Mouse (Mus musculus) cortical plate, adult 2 months (tissue): ENCODE measurements at regions not wholly inside any gene's neighbourhood (a gene's known extent, or its start where the extent isn't known, plus 50 kb on each side); places are given as distances from the start of the nearest gene placed in this dataset.

Experiments used
- CTCF ChIP-seq: fragments of 200-500 bp; IDR thresholded peaks from 2 replicates; pipeline ENCODE4 v1.5.1; 2011; ENCODE audit warnings: mild to moderate bottlenecking, control low read depth, low read length; ENCODE audit not compliant: insufficient read depth; ENCODE audit errors: extremely low read depth
- POLR2A ChIP-seq: fragments of 200-500 bp; IDR thresholded peaks from 2 replicates; pipeline ENCODE4 v1.6.1; 2011; ENCODE audit warnings: mild to moderate bottlenecking, low read length, control low read depth; ENCODE audit not compliant: insufficient read depth; ENCODE audit errors: extremely low read depth

DNA sequence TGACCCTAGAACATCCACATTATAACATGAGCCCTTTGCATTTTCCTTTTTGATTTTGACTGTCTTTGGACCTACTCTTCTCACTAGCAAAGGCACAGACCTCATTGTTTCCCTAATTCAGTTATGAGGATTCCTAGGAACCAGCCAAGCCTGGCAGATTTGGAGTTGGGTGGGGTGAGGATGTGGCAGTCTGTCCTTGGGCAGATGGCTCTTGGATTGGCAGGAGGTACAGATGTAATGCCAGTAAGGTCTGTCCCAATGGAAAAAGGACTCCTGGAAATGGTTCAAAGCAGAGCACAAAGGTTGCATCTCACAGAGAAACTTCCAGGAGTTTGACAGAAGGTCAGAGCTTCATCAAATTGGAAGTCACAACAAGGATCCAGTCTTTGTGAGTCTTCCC lies 121.2 kb downstream of the Ttc32 start:
- TF ChIP-seq POLR2A (no peak), CTCF (no peak)
